Mouse (Mus musculus): ENCODE data around the gene Chn2.

Chn2 gene

DNA sequence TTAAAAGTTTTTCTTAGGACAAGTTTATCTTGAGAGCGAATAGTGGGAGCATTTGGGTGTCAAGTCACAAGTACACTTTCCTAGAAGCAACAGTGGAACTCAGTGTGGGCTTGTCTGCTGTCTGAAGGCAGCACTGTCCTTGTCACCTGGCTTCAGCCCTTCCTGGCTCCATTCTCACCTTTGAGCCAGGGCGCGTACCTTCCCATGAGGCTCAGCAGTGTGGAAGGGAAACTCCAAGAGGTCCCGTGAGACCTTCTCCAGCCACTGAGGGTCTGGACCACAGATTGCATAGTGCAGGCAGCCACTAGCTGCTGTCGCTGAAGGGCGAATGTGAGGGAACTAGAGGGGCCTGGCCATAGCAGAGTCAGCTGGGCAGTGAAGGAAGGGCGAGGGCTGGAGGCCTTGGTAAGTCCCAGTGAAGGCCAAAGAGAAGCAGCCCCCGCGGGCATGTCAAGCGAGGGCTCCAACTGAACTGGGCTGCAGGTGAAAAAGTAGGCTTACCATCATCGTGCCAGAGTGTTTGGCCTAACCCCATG is 293.8 kb downstream of the Chn2 start:
- no peak for DNase-seq (ENCODE audit: inconsistent ontology term)

DNA sequence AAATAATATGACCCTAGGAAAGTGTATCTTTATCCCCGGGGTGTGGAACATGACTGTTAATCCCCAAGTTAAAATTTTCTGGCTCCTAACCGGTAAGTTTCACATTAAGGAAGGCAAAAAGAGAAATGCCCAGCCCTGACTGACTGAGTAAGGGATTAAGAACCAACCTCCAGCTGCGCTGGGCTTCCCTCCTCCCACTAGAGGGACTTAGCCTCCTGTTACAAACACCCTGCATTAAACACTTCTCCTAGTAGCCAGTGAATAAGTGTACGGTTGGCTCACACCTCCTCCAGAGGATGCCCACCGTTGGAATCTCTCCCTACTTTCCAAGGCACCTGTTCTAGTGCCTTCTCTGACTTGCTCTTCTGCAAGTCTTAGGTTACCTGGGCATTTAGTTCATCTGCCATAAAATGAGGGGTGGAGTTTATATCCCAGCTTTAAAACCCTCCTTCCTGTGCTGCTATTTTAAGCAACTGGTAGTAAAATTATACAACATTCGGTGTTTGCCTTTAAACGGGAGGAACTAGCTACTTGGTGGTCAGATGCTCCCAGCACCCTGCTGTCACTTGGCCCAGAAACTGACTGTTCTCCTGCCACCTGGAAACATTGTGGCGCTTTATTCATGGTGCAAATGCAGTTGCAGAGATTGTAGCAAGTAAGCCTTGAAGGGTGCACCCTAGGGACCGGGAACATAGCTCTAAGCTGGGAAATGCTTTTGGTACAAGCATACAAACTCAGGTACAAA is 294.5 kb downstream of the Chn2 start:
- DNase-seq (ENCODE audit: inconsistent ontology term), result no peak

DNA sequence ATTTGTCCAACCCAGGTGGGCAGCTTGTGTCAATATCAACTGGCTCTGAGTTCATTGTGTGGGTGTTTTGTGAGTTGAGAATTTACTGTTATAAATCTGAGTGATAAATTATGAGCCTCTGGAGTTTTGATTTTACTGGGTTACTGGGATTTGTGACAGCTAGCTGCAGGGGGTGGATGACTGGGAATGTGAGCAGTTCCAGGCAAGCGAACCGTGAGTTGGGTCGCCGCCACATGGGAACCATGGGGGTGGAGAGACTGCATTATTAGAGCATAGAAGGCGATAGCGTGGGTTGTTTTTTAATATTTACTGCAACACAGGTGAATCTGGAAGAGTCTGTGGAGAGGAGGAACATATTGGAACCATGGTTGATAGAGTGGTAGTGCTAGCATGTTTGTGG is 298.0 kb downstream of the Chn2 start:
- DNase-seq (ENCODE audit: inconsistent ontology term), result no peak

DNA sequence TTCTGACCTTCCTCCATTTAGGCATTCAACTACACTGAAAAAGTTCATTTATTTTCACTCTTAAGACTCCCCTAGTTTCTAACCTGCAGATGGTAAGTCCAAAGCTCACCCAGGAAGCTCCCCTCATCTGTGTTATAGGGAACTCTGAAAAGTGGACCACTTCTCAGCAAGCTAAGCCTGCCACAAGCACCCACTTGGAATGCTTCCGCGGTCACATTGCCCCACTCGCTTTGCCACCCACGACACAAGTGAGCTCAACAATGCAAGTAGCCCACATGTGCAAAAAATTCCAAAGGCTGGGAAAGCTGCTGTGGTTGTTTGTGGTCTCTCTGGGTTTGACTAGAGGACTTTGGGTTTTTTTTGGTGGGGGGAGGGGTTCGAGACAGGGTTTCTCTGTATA is 301.8 kb downstream of the Chn2 start:
- no peak for DNase-seq (ENCODE audit: inconsistent ontology term)

GRCm38 (mm10) chr6:54342223-54342622 is 302.9 kb downstream of the Chn2 start:
- DNase-seq (ENCODE audit: inconsistent ontology term), result no peak

Data from Muller cell, postnatal 12 days (primary cell).